Mouse (Mus musculus) retina, adult 2 months (tissue): ENCODE data around the gene Bcor.

Experiments
- DNase-seq: peaks from one replicate; pipeline ENCODE4 v3.0.0-alpha.2; 2012; ENCODE audit warnings: low read depth, low spot score

Bcor gene

DNA sequence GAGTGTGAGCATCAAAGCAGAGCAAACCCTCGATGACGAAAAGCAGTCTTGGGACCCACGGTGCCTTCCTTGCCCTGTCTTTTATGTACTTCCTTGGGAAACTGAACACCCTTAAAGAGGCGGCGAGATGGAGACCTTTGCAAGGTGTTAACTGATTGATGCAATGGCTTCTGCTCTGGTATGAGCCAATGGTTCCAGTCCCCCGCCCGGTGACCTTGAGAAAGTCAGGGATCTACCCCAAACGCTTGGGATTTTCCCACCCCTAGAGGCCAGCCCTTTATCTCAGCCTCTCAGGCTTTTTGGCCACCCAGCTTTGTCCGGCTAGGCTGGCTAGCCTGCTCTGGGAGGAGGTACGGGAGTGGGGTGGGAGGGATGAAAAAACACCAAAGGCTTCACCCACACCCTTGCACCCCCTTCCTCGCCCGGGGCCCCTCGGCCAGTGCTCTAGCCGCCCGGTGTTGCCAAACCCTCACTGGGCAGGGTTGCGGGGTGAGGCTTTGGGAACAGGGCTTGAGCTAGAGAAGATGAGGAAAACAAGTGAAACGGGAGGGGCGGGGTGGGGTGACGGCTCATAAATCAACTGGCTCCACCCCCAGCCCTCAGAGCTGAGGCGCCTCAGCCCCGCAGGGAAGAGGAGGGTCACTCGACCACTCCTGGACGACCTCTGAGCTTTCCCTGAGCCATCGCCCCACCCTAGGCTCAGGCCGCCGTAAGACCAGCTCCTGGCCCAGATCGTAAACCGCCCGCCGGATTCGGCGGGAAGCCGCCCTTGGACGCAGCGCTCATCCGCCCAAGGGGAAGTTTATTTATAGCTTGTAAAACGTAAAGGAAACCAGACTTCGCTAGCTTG, 154.7 kb downstream of the Bcor start:
- DNase-seq: peak; percentile 13

DNA sequence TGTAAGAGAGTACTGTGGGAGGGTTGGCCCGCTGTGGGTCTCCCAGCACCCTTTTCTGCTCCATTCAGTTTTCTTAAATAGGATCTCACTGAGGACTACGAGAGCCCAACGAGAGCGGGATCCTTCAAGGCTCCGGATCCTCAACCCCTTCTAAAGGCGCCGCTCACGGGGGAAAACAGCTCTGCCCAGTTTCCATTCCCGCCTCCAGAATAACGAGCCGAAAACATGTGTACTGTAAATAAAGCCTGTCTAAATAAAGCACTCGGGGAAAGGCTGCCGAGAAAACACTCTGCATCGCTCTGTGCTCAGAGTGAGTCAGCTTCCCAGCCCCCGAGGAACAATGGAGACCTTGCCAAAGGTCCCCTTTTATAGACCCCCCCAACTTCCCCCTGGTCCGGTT, 155.7 kb downstream of the Bcor start:
- no peak for DNase-seq

DNA sequence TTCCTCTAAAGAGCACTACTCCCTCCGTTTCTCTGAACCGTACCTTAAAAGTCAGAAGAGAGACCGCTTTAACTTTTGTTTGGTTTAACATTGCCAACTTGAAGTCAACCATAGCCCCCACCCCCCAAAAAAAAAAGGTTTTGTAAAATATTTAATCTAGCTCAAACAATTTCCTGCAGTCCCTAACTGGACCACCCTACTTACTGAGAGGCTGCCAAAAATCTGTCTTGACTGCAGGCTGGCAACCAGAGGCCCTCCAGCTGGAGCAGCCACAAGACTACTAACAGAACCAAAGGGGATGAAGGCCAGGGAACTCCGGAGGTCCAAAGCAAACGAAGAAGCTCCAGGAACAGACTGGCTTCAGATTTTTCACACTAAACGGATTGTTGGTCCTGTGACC, 156.2 kb downstream of the Bcor start:
- DNase-seq: no peak

DNA sequence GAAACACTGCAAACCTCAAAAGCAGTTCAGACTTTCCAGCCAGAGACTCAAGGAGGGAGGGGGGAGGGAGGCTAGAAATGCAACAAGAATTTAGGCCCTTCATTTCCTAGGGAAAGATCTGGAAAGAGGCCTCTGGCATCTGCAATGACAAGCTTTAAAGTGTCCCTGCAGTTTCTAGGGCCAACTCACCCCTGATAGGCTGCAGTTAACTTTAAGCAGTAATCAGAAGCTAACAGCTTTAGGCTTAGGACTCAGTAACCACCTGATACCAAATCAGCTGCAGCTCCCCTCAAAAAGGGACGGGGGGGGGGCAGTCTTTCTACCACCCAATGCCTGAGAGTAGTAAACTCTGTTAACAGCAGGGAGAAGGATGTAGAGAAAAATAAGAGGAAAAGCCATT, 156.6 kb downstream of the Bcor start:
- DNase-seq: no peak

DNA sequence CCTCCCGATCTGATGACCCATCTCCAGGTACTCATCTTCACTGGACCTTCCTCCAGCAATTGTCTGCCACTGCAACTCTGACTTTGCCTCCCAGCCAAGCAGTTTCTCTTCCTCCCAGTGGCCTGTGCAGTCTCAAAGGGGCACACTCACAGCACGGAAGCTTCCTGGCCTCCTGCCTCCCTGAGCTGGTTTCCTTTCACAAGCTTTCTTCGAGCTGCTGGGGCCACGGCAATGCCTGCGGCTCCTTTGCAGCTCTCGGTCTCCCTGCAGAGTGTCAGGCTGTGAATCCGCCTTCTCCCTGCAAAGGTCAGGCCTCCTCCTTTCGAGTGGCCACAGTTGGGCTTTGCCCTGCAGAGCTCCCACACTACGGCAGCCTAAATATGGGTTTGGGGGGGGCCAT, 157.0 kb downstream of the Bcor start:
- no peak for DNase-seq

DNA sequence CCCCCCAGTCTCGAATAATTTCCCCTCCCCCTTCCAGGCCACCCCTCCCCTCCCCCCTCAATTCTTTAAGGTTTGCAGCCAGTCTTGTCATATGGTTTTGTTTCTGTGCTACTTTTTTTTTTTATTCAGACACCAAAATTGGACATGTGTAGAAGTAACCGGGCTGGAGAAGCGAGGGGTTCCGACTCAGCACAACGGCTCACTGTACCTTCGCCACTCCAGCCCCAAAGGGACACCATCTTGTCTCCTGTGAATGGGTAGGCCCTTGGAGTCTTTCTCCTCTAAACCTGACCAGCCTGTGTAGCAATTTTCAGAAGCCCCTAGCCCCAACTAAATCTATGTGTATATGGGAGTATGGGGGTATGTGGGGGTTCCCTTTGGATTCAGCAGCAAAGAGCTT, 157.6 kb downstream of the Bcor start:
- no peak for DNase-seq

DNA sequence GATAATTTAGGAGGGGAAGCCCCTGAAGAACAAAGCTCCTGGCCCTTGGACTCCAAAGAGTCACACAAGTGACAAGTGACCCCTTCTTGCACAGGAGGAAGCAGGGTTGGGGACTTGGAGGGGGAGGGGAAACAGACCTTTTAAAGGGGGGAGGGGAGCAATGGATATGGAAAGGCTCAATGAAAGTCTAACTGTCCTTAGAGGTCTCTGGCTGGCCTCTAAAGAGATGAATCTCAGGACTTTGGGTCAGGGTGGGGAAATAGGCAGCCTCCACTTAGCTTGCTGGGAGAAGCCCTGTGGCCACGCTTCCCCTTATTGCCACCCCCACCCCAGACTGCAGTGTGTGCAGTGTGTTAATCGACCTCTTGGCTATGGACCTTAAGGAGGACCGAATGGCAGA, 158.2 kb downstream of the Bcor start:
- DNase-seq: no peak

DNA sequence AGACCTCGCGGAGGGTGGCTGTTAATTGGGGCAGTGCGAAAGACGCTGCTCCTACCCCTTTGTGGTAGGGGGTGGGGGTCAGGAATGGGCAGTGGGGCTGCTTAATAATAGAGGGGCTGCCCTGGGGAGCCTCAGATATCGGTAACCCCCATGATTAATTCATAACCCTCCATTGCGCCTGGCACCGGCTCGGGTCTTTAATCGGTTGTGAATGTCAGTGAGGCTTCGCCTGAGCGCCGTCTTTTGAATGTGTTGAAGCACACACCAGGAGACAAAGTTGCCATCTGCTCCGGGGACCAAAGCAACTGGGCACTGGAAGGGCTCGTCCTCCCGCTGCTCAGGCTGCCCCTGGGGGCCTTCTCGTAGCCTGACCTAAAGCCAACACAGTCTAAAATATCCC, 158.8 kb downstream of the Bcor start:
- DNase-seq: no peak

DNA sequence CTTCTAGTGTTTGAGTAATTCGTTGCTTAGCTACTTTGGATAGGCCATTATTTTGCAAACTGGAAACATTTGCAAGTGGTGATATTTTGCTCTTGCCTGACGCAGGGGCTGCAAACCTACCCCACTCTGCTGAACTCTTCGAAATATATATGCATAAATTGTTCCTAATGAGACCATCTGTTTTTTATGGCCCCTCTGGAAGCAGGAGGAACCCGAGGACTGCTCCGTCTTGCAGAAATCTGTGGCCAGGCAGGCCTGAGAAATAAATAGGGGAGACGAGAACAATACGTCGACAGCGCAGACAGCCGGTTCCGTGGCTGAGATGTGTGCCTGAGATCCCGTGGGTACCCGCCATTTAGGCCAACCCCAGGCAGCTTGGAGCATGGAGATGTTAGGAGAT, 159.5 kb downstream of the Bcor start:
- no peak for DNase-seq

DNA sequence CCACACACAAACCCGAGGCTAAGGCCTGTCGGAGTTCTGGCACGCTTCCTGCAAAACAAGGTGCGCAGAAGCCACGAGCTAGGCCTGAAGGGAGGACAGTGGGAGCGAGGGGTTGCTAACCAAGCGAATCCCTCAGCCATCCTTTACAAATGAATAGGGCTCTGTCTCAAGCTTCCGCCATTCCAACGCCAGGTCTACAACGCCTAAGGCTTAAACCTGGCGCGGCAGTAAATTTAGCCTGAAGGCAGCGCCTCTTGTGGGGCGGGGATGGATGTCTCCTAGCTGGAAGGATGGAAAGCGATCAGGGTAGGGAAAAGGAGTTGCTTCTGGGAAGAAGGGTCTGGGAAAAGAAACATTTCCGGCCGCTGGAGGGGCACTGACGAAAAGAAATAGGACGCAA, 160.2 kb downstream of the Bcor start:
- DNase-seq: no peak

DNA sequence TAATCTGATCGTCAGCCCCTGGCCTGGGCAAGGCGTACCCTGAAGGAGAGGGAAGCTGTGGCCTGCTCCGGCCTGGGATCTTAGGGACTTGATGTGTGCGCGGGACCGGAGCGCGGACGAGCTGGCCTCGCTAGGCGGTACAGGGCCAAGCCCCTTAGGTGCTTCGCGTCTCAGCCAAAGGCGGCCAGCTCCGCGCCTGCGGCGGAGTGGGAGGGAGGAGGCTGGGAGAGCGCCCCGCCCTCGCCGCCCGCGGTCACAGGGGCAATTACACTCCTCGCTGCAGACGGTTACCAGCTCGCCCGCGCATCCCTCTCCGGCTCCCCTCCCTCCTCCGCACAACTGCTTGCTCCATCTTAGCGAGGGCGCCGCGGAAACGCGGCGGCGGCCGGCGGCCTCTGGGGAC, 161.2 kb downstream of the Bcor start:
- DNase-seq: peak; percentile 30

DNA sequence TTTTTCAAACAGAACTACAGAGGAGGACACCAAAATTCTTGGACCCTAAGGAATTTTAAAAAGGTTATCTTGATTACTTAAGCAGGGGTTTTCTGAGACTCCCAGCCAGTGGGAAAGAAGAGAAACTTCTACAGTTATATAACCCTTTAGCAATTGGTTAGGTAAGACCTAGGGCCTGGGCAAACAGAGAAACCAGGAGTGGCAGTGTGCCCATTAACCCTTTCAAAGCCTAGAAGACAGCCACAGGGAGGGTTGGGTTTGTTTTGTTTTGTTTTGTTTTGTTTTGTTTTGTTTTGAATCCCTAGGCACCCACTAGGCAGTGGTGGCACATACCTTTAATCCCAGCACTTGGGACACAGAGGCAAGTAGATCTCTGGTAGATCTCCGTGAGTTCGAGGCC, 163.3 kb downstream of the Bcor start:
- DNase-seq: no peak

DNA sequence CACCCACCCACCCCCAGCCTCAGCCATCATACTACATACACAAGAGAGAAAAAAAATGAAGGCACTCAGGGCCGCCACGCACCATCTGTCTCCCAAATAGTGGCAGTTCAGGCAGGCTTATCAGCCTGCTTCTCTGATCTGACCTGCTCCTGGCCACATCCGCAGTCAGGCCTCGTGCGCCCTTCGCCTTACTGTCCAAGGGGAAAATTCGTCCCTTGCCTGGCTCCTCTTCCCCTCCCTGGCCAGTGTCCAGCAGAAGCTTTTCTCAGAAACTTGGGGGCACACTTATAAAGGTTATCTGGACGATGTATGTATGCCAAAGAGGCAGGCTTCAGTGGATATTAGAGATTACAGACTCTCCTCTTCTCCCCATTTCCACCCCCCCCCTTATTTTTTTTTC, 163.7 kb downstream of the Bcor start:
- no peak for DNase-seq

DNA sequence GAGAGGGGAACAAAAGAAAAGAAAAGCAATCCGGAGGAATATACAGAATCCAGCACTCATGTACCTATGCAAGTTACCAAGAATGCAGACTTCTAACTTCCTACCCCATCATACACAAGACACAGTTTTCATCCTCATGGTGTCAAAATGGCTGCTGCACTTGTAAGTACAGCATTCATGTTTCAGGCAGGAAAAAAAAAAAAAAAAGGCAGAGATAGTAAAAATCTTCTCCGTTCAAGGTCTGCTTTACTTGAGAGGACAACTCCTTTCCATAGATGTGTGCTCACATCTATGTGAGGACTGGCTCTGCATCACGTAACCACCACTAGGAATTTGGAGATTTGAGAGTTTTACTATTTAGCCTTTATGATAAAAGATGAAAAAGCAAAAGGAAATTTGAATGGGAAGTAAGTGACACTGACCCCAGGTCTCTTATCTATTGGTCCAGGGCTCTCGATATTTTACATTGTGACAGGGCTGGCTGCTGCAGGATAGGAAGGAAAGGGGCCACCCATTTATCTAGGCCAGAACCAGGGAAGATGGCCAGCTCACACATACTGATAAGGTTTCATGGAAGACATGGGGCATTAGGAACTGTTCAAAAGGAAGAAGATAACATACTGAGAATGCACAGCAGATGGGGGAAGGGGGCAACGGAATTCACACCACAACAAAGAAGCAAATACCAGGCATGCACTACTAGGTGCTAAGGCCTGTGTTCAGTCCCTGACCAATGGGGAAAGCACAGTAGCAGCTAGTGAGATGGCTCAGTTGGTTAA, 166.3 kb downstream of the Bcor start:
- DNase-seq: no peak

DNA sequence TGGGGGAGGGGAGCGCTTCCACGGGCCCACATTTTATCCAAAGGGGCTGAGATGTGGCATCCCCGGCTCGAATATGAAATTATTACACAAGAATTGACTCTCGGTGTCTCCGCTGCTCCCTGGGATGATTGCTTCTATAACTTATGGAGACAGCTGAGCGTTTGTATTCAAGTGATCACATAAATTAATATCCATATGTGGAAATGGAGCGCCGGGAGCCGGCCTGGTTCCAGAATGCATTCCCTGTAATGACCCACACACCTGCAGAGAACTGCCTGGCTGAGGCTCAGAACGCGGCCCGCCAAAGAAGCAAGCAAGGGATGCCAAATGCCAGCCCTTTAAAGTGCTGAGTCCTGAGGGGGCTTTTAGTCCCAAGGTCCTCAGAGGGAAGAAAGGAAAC, 170.7 kb downstream of the Bcor start:
- no peak for DNase-seq

DNA sequence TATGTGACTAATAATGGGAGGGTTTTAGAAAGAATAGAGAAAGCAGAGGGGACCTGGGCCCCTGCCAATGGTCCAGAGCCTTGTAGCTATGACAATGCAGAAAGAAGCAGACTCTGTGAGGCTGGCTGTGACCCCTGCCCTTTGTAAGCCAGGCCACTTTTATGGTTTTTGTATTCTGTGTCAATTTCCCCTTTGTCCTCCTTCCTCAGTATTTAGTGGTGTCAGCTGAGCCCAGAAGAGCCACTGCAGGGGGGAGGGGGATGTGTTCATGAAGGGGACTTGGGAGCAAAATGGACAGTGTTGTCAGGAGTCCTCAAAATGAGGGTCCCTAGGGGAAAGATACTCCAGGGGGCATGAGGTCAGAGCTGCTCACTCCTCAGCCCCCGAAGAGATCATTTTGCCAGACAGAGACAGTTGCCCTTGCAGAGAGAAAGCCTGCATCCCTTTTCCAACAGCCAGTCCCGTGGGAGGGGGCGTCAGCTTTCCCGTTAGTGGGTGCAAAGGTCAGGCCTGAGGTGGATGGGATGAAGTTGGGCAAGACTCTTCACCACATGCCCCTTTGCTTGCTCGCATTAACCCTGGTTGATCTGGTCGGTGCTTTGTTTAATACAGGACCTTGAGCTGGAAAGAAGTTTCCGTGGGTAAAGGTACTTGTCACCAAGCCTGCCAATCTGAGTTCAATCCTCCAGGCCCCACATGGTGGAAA, 171.8 kb downstream of the Bcor start:
- no peak for DNase-seq

DNA sequence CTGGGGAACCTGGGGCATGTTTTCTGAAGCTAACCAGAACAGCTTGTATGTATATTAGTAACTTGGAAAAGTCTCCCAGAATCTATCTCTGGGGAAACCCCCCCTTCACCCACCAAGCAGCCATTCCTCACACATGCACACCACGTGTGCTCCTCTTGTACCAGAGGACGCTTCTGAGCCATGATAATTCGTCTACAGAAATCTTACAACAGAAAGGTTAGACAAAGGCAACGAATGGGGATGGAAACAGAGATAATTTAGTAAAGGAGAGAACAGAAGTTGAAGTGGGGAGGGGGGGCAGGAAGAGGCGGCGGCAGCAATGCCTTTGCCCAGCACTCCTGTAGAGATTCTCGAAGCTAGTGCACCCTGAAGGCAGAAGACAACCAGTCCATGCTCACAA, 172.6 kb downstream of the Bcor start:
- no peak for DNase-seq
